Mouse (Mus musculus): ENCODE measurements around the gene Igsf8. TPM values are rescaled to one million over a fixed set of nuclear protein-coding genes. Genes with fewer than 3 reads are reported as not detected.

Gene Igsf8
- polyA plus RNA-seq, 1 experiment from 2014 or later, result 169 TPM

Other genes with a start within 250 kb of the Igsf8 start
- gene Vangl2, start 233.2 kb upstream of the Igsf8 start, polyA plus RNA-seq (2015; fragmentation: Nextera tagmentation; extraction: Ambion mirVana), result 55.0 and 55.4 TPM in 2 replicates
- 7.3 and 7.8 TPM in 2 replicates for gene Nhlh1, start 204.1 kb upstream of the Igsf8 start, polyA plus RNA-seq (2015; fragmentation: Nextera tagmentation; extraction: Ambion mirVana)
- 174 and 194 TPM in 2 replicates for gene Copa, start 179.1 kb upstream of the Igsf8 start, polyA plus RNA-seq (2015; fragmentation: Nextera tagmentation; extraction: Ambion mirVana)
- gene Ncstn, start 178.8 kb upstream of the Igsf8 start, polyA plus RNA-seq (2015; fragmentation: Nextera tagmentation; extraction: Ambion mirVana), result 95.5 and 106 TPM in 2 replicates
- 155 and 163 TPM in 2 replicates for gene Pex19, start 134.9 kb upstream of the Igsf8 start, polyA plus RNA-seq (2015; fragmentation: Nextera tagmentation; extraction: Ambion mirVana)
- gene Dcaf8, start 113.6 kb upstream of the Igsf8 start, polyA plus RNA-seq (2015; fragmentation: Nextera tagmentation; extraction: Ambion mirVana), result 112 and 125 TPM in 2 replicates
- 470 and 471 TPM in 2 replicates for gene Pea15a, start 54.8 kb upstream of the Igsf8 start, polyA plus RNA-seq (2015; fragmentation: Nextera tagmentation; extraction: Ambion mirVana)
- gene Casq1, start 41.8 kb upstream of the Igsf8 start, polyA plus RNA-seq (2015; fragmentation: Nextera tagmentation; extraction: Ambion mirVana), result 4.5 TPM in 2 replicates
- gene Atp1a4, start 3.2 kb upstream of the Igsf8 start, polyA plus RNA-seq (2015; fragmentation: Nextera tagmentation; extraction: Ambion mirVana), result 0.10 TPM in 1 of 2 replicates, not detected in the other
- 17.6 and 17.8 TPM in 2 replicates for gene Atp1a2, start 36.4 kb downstream of the Igsf8 start, polyA plus RNA-seq (2015; fragmentation: Nextera tagmentation; extraction: Ambion mirVana)
- 1.8 and 3.0 TPM in 2 replicates for gene Kcnj9, start 67.7 kb downstream of the Igsf8 start, polyA plus RNA-seq (2015; fragmentation: Nextera tagmentation; extraction: Ambion mirVana)
- gene Kcnj10, start 79.6 kb downstream of the Igsf8 start, polyA plus RNA-seq (2015; fragmentation: Nextera tagmentation; extraction: Ambion mirVana), result 1.2 and 1.5 TPM in 2 replicates
- gene Pigm, start 114.9 kb downstream of the Igsf8 start, polyA plus RNA-seq (2015; fragmentation: Nextera tagmentation; extraction: Ambion mirVana), result 5.6 and 6.2 TPM in 2 replicates
- 0.21 and 0.23 TPM in 2 replicates for gene Slamf9, start 213.7 kb downstream of the Igsf8 start, polyA plus RNA-seq (2015; fragmentation: Nextera tagmentation; extraction: Ambion mirVana)
- 78.7 and 90.7 TPM in 2 replicates for gene Igsf9, start 220.1 kb downstream of the Igsf8 start, polyA plus RNA-seq (2015; fragmentation: Nextera tagmentation; extraction: Ambion mirVana)
- 52.9 and 55.8 TPM in 2 replicates for gene Tagln2, start 238.4 kb downstream of the Igsf8 start, polyA plus RNA-seq (2015; fragmentation: Nextera tagmentation; extraction: Ambion mirVana)

All from forebrain, embryonic 13.5 days (tissue).